Mouse (Mus musculus) fibroblast of lung, adult 2 months (primary cell): Measurements from ENCODE around the gene Eif1ad.

Experiments
- DNase-seq: peaks from one replicate; pipeline ENCODE4 v3.0.0-alpha.2; 2011; ENCODE audit warnings: low read depth

The Eif1ad gene

GRCm38 (mm10) chr19:5419630-5420029 lies 53.1 kb downstream of the Eif1ad start:
- DNase-seq, result no peak

GRCm38 (mm10) chr19:5420579-5420978 lies 54.0 kb downstream of the Eif1ad start:
- DNase-seq, result no peak
